9 mouse cellular contexts compared by ENCODE assay signal in the genomic region with DNA sequence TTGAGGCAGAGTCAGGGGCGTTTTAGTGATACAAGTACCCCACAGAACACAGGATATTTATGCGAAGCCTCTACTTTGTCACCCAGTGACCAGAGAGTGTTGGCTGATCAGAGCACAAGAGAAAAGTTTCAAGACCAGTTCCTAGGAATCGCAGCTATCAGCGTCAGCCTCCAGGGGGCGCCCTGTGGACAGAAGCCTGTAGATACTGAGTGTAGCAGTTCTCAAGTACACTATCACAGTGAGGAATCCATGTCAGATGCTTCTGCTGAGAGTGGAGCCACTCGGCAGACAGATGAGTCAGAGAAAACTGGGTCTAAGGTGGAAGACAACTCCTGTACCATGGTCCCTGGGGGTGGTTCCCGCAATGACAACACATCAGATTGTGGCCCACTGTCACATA.
DNase-seq lines count a peak whose midpoint lies in the region; ATAC-seq and TF ChIP-seq lines count a peak whose summit lies in the region.
"Had no signal": no experiment of that assay in that cellular context is flagged by ENCODE, and none has a peak within 500 bp of the region (broad histone marks: within the 10 kb centered on the region; RNA-seq: fewer than 3 reads in every experiment).

No protein-coding gene starts in this region.

- no peaks in the 10 kb centered on the region for H3K27me3 ChIP-seq in hindbrain, postnatal 0 days (ENCODE audit: insufficient read depth, low read length)
- H3K27me3 ChIP-seq in hindbrain, embryonic 14.5 days (ENCODE audit: control insufficient read depth, insufficient read depth, low read length): no peaks in the 10 kb centered on the region
- no peaks in the 10 kb centered on the region for H3K27me3 ChIP-seq in CH12.LX (replicated peaks)
- H3K27me3 ChIP-seq: liver, embryonic 15.5 days had no signal

- dilution Hi-C loops in CH12.LX (cut with MboI; ENCODE audit: extremely low pct_ligation_motif_present, extremely low pct_unique_long_range_greater_than_20kb, low sequenced_read_pairs): no loop called here

- DNase-seq in hindbrain, postnatal 0 days (ENCODE audit: low spot score): peak; percentile 61
- no peak for DNase-seq in hindbrain, embryonic 14.5 days (ENCODE audit: low spot score)
- peak; percentile 67 for DNase-seq in CH12.LX (ENCODE audit: extremely low read depth)
- DNase-seq in layer of hippocampus, adult 9-10 months (ENCODE audit: low spot score): peak; percentile 59
- peak; percentile 84 for DNase-seq in thymus, postnatal 4 days

- H3K27ac ChIP-seq in hindbrain, postnatal 0 days: peak overlapping the region; percentile 45; the same call in 1 of the 2 replicates
- H3K27ac ChIP-seq in hindbrain, embryonic 14.5 days: no peak overlapping the region
- no peak overlapping the region for H3K27ac ChIP-seq in CH12.LX (ENCODE audit: insufficient read depth, low read depth)
- no peak overlapping the region for H3K27ac ChIP-seq in bone marrow, adult 2 months (ENCODE audit: control insufficient read depth, insufficient read depth, low read depth, low read length, poor library complexity)
- H3K27ac ChIP-seq in embryonic fibroblast, embryonic 13.5 days (ENCODE audit: insufficient read depth, low read length): no peak overlapping the region
- H3K27ac ChIP-seq: liver, embryonic 15.5 days had no signal

- no peak for TF ChIP-seq POLR2A in CH12.LX (IDR thresholded peaks at IDR 0.05; ENCODE audit: low read depth, low read length)
- no peak for TF ChIP-seq POLR2A in bone marrow, adult 2 months (IDR thresholded peaks at IDR 0.05; ENCODE audit: borderline replicate concordance, control insufficient read depth, low read depth, low read length)
- TF ChIP-seq POLR2A in embryonic fibroblast, embryonic 13.5 days (IDR thresholded peaks at IDR 0.05; ENCODE audit: low read depth, low read length): no peak

- H3K4me2 ChIP-seq in hindbrain, postnatal 0 days (ENCODE audit: low read depth, low read length): no peak overlapping the region
- no peak overlapping the region for H3K4me2 ChIP-seq in hindbrain, embryonic 14.5 days (replicated peaks)
- H3K4me2 ChIP-seq in CH12.LX (ENCODE audit: insufficient read depth, low read depth, poor library complexity, severe bottlenecking): no peak overlapping the region
- H3K4me2 ChIP-seq: liver, embryonic 15.5 days had no signal

- no peaks in the 10 kb centered on the region for H3K4me1 ChIP-seq in hindbrain, postnatal 0 days (ENCODE audit: insufficient read depth, low read length)
- no peaks in the 10 kb centered on the region for H3K4me1 ChIP-seq in hindbrain, embryonic 14.5 days (replicated peaks; ENCODE audit: control insufficient read depth, insufficient read depth, low read length)
- no peaks in the 10 kb centered on the region for H3K4me1 ChIP-seq in CH12.LX (ENCODE audit: control insufficient read depth in 1 of 2, insufficient read depth in 2 of 2)
- H3K4me1 ChIP-seq in bone marrow, adult 2 months (ENCODE audit: control insufficient read depth, insufficient read depth, low read length): no peaks in the 10 kb centered on the region
- H3K4me1 ChIP-seq in embryonic fibroblast, embryonic 13.5 days (ENCODE audit: control insufficient read depth, insufficient read depth, low read length): peaks cover 6% of the 10 kb centered on the region
- H3K4me1 ChIP-seq: liver, embryonic 15.5 days had no signal

- TF ChIP-seq RAD21 in CH12.LX (IDR thresholded peaks at IDR 0.05; ENCODE audit: low read depth, low read length): peak; percentile 27

- H3K36me3 ChIP-seq in hindbrain, postnatal 0 days (ENCODE audit: insufficient read depth, low read length): peaks cover 48% of the 10 kb centered on the region
- H3K36me3 ChIP-seq in hindbrain, embryonic 14.5 days (replicated peaks; ENCODE audit: control insufficient read depth, insufficient read depth): peaks cover 91% of the 10 kb centered on the region
- H3K36me3 ChIP-seq in CH12.LX (replicated peaks in 1 of 2; ENCODE audit: control insufficient read depth in 1 of 2, insufficient read depth in 1 of 2, low read length in 1 of 2): peaks cover 0 to 76% of the 10 kb centered on the region in 2 experiments

- H3K4me3 ChIP-seq in hindbrain, postnatal 0 days (ENCODE audit: low read length): no peak overlapping the region
- no peak overlapping the region for H3K4me3 ChIP-seq in hindbrain, embryonic 14.5 days (replicated peaks; ENCODE audit: low read length)
- H3K4me3 ChIP-seq in CH12.LX (replicated peaks in 1 of 3; ENCODE audit: low read depth in 2 of 3, low read length in 2 of 3, poor library complexity in 1 of 3): no peak overlapping the region
- H3K4me3 ChIP-seq in bone marrow, adult 2 months (replicated peaks; ENCODE audit: control insufficient read depth, low read depth, low read length): no peak overlapping the region
- no peak overlapping the region for H3K4me3 ChIP-seq in embryonic fibroblast, embryonic 13.5 days (ENCODE audit: insufficient read depth, low read length)
- H3K4me3 ChIP-seq: liver, embryonic 15.5 days had no signal

- in situ Hi-C loops in CH12.LX (cut with MboI; ENCODE audit: low pct_ligation_motif_present, low pct_unique_long_range_greater_than_20kb, low sequenced_read_pairs): no loop called here

- H3K9ac ChIP-seq in hindbrain, postnatal 0 days (replicated peaks; ENCODE audit: low read length): no peak overlapping the region
- H3K9ac ChIP-seq in hindbrain, embryonic 14.5 days: no peak overlapping the region
- no peak overlapping the region for H3K9ac ChIP-seq in CH12.LX (ENCODE audit: insufficient read depth, low read depth)
- H3K9ac ChIP-seq: liver, embryonic 15.5 days had no signal

- no peaks in the 10 kb centered on the region for H3K9me3 ChIP-seq in hindbrain, postnatal 0 days (ENCODE audit: low read length)
- no peaks in the 10 kb centered on the region for H3K9me3 ChIP-seq in hindbrain, embryonic 14.5 days (ENCODE audit: control insufficient read depth, low read length)
- H3K9me3 ChIP-seq in CH12.LX (replicated peaks; ENCODE audit: low read length): no peaks in the 10 kb centered on the region
- H3K9me3 ChIP-seq: liver, embryonic 15.5 days had no signal

- peak; percentile 62 for TF ChIP-seq CTCF in hindbrain, postnatal 0 days (IDR thresholded peaks at IDR 0.05; ENCODE audit: low read depth)
- peak; percentile 67 to 77 for TF ChIP-seq CTCF in CH12.LX (conservative IDR thresholded peaks at IDR 0.05 in 1 of 2, IDR thresholded peaks at IDR 0.05 in 1 of 2; ENCODE audit: low read depth in 2 of 2, low read length in 2 of 2)
- peak; percentile 54 for TF ChIP-seq CTCF in bone marrow, adult 2 months (IDR thresholded peaks at IDR 0.05; ENCODE audit: control insufficient read depth, insufficient read depth, low read length)
- TF ChIP-seq CTCF in embryonic fibroblast, embryonic 13.5 days (IDR thresholded peaks at IDR 0.05; ENCODE audit: borderline replicate concordance, insufficient read depth, low read length): peak; percentile 30; the same call in 1 of the 2 replicates

- H3K79me2 ChIP-seq in CH12.LX (replicated peaks; ENCODE audit: control insufficient read depth, extremely low read depth, insufficient read depth, poor library complexity, severe bottlenecking): no peaks in the 10 kb centered on the region

- no peak for TF ChIP-seq EP300 in CH12.LX (IDR thresholded peaks at IDR 0.05; ENCODE audit: low read length)

- ATAC-seq in hindbrain, postnatal 0 days: peak; percentile 46; the same call in 1 of the 2 replicates
- no peak for ATAC-seq in hindbrain, embryonic 14.5 days (ENCODE audit: low FRiP score)
- ATAC-seq in megakaryocyte-erythroid progenitor cell, adult 5-6 weeks (replicated peaks; ENCODE audit: low FRiP score, low TSS enrichment, poor library complexity, severe bottlenecking): peak; percentile 61; the same call in 1 of the 2 replicates

- 62% methylated on average over 7 of the region's 7 CpGs for WGBS in hindbrain, postnatal 0 days
- WGBS in hindbrain, embryonic 14.5 days: 67% methylated on average over 7 of the region's 7 CpGs
- WGBS in bone marrow, adult 2 months: 70% methylated on average over 7 of the region's 7 CpGs

TF ChIP-seq in CH12.LX, 34 proteins besides CTCF, POLR2A, EP300 and RAD21:
- TF ChIP-seq MAX (IDR thresholded peaks at IDR 0.05; ENCODE audit: low read length) (no peak), ETS1 (conservative IDR thresholded peaks at IDR 0.05; ENCODE audit: low read depth, low read length) (no peak), MAZ (IDR thresholded peaks at IDR 0.05; ENCODE audit: low read depth, low read length) (no peak), SIN3A (IDR thresholded peaks at IDR 0.05; ENCODE audit: low read length) (no peak), SMC3 (IDR thresholded peaks at IDR 0.05; ENCODE audit: low read depth, low read length) (peak; percentile 39), ELF1 (IDR thresholded peaks at IDR 0.05; ENCODE audit: low read depth, low read length) (no peak), PAX5 (IDR thresholded peaks at IDR 0.05; ENCODE audit: low read length) (no peak)
TF ChIP-seq in CH12.LX: peak in this region for 1.
